Mouse (Mus musculus) thymus, adult 2 months (tissue): Measurements from ENCODE around the gene Cyp46a1.

Experiments used
- CTCF ChIP-seq: fragments of 200-500 bp; IDR thresholded peaks from 2 replicates; pipeline ENCODE4 v1.5.1; 2012; ENCODE audit warnings: mild to moderate bottlenecking, control low read depth, low read length, moderate library complexity, borderline replicate concordance; ENCODE audit not compliant: control insufficient read depth, poor library complexity, insufficient read depth; ENCODE audit errors: extremely low read depth
- POLR2A ChIP-seq: fragments of 200-500 bp; IDR thresholded peaks from 2 replicates; pipeline ENCODE4 v1.6.1; 2012; ENCODE audit warnings: mild to moderate bottlenecking, low read length, control low read depth, moderate library complexity; ENCODE audit not compliant: control insufficient read depth, poor library complexity, insufficient read depth; ENCODE audit errors: extremely low read depth

- TF ChIP-seq CTCF (no peak), POLR2A (no peak)
Measured at GRCm38 (mm10) chr12:108355986-108356385, 21.8 kb downstream of the Cyp46a1 start.
